Mouse (Mus musculus): ENCODE data around the gene Banp.

DNA sequence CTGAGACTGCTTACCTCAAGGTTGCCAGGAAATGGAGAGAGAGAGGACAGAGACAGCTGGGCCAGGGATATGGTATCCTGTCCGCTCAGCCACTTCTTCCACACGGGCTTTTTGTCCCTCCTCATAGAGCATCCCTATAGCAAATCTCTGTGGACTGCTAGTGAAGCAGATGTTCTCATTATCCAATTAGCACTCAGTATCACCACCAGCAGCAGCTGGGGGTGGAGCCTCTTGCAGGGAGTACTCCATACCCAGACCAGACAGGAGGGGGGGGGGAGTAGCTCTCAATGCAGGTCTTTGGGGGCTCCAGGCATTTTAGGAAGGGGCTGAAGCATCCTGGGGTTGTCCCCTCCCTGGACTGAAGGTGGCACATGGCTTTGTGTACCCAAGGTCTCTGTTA, 100.4 kb downstream of the Banp start:
- TF ChIP-seq CTCF (IDR thresholded peaks at IDR 0.05; ENCODE audit: extremely low read depth, insufficient read depth, low read length), result no peak
- TF ChIP-seq POLR2A (IDR thresholded peaks at IDR 0.05; ENCODE audit: extremely low read depth, insufficient read depth, low read length), result no peak
